10 mouse cellular contexts compared by ENCODE assay signal in the genomic region with DNA sequence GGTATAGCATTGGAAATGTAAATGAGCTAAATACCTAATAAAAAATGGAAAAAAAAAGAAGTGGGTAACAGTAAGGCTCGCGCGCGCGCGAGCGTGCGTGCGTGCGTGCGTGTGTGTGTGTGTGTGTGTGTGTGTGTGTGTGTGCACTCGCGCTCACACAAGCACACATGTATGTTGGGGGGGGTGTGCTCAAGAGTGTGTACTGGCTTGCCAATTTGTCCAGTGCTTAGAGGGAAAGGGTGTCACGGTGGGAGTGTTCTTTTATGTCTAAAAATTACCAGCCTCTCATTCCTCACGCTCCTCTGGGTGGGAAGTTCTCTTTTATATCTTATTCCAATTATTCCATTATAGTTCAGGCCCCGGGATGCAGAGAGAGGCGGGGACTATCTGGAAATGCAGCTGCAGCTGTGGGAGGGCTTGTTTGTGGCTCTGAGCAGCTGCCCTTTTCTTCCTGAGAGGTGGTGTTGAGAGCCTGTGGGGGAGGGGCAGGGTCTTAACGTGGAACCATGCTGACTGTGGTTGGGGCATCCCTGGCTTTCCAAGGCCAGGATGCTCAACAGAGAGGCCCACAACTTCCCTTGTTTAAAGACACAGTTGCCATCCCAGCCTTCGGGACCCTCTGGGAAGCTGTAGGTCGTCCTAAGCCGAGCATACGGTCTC. TPM values are rescaled to one million over a fixed set of nuclear protein-coding genes. Genes with fewer than 3 reads are reported as not detected.
DNase-seq lines count a peak whose midpoint lies in the region; ATAC-seq lines count a peak whose summit lies in the region.
"Had no signal": no experiment of that assay in that cellular context is flagged by ENCODE, and none has a peak within 500 bp of the region (broad histone marks: within the 10 kb centered on the region; RNA-seq: fewer than 3 reads in every experiment).

No protein-coding gene starts in this region.

- H3K36me3 ChIP-seq in heart, embryonic 14.5 days (ENCODE audit: control insufficient read depth, insufficient read depth, low read length), result no peaks in the 10 kb centered on the region
- H3K36me3 ChIP-seq in forebrain, embryonic 14.5 days (ENCODE audit: control insufficient read depth, insufficient read depth, low read length), result no peaks in the 10 kb centered on the region
- no peaks in the 10 kb centered on the region; the same call in 1 of the 2 replicates for H3K36me3 ChIP-seq in midbrain, embryonic 11.5 days (ENCODE audit: control insufficient read depth, insufficient read depth, low read length)

- intact Hi-C loops in heart, postnatal 10 days (cut with DNase I), result no loop called here

- no peaks in the 10 kb centered on the region for H3K9me3 ChIP-seq in heart, embryonic 14.5 days (ENCODE audit: control insufficient read depth, low read length)
- H3K9me3 ChIP-seq in forebrain, embryonic 14.5 days (replicated peaks; ENCODE audit: control insufficient read depth, low read length), result no peaks in the 10 kb centered on the region
- no peaks in the 10 kb centered on the region for H3K9me3 ChIP-seq in midbrain, embryonic 11.5 days (ENCODE audit: control insufficient read depth, low read length)

- no peaks in the 10 kb centered on the region for H3K27me3 ChIP-seq in heart, embryonic 14.5 days (ENCODE audit: control insufficient read depth, insufficient read depth, low read length)
- no peaks in the 10 kb centered on the region for H3K27me3 ChIP-seq in forebrain, embryonic 14.5 days (replicated peaks; ENCODE audit: control insufficient read depth, insufficient read depth, low read length)
- no peaks in the 10 kb centered on the region for H3K27me3 ChIP-seq in midbrain, embryonic 11.5 days (ENCODE audit: control insufficient read depth, insufficient read depth, low read length)

- WGBS in heart, embryonic 14.5 days, result 62% methylated on average over 22 of the region's 22 CpGs
- WGBS in forebrain, embryonic 14.5 days, result 38% methylated on average over 22 of the region's 22 CpGs
- WGBS in midbrain, embryonic 11.5 days, result 51% methylated on average over 22 of the region's 22 CpGs

- DNase-seq in heart, postnatal 10 days, result no peak
- peak; percentile 53 for DNase-seq in Muller cell, postnatal 12 days (ENCODE audit: inconsistent ontology term)
- peak; percentile 88 for DNase-seq in forebrain, embryonic 14.5 days (ENCODE audit: low spot score)
- DNase-seq in midbrain, embryonic 11.5 days (ENCODE audit: low spot score, missing footprints), result peak; percentile 92
- DNase-seq in thymus, adult 18-20 months, result no peak
- DNase-seq in adrenal gland, adult 18-20 months (ENCODE audit: low spot score in 2 of 2), result no peak
- DNase-seq in gastrocnemius, postnatal 4 days (ENCODE audit: low spot score in 2 of 2), result no peak
- DNase-seq: cerebellum, adult 18-20 months; lung, adult 2 months had no signal

- peaks cover 3 to 6% of the 10 kb centered on the region in 2 experiments; a peak in 3 of 4 replicates for H3K4me1 ChIP-seq in heart, embryonic 14.5 days (ENCODE audit: control insufficient read depth in 2 of 2, insufficient read depth in 2 of 2, low read length in 2 of 2)
- peaks cover 27% of the 10 kb centered on the region for H3K4me1 ChIP-seq in forebrain, embryonic 14.5 days (ENCODE audit: control insufficient read depth, insufficient read depth, low read length)
- peaks cover 46% of the 10 kb centered on the region for H3K4me1 ChIP-seq in midbrain, embryonic 11.5 days (ENCODE audit: control insufficient read depth, insufficient read depth, low read length)

- peak overlapping the region; percentile 27; the same call in 1 of the 2 replicates for H3K4me2 ChIP-seq in heart, embryonic 14.5 days (ENCODE audit: low read length)
- peak overlapping the region; percentile 35 for H3K4me2 ChIP-seq in forebrain, embryonic 14.5 days (ENCODE audit: low read length)
- peak overlapping the region; percentile 24; the same call in 1 of the 2 replicates for H3K4me2 ChIP-seq in midbrain, embryonic 11.5 days

- H3K27ac ChIP-seq in heart, embryonic 14.5 days (replicated peaks in 1 of 2; ENCODE audit: control insufficient read depth in 1 of 2, insufficient read depth in 1 of 2, low read depth in 2 of 2, low read length in 2 of 2), result no peak overlapping the region
- H3K27ac ChIP-seq in forebrain, embryonic 14.5 days (ENCODE audit: low read depth, low read length), result peak overlapping the region; percentile 76
- H3K27ac ChIP-seq in midbrain, embryonic 11.5 days (ENCODE audit: low read depth, low read length), result peak overlapping the region; percentile 66

- H3K9ac ChIP-seq in heart, embryonic 14.5 days (ENCODE audit: low read length), result no peak overlapping the region
- H3K9ac ChIP-seq in forebrain, embryonic 14.5 days (ENCODE audit: low read length), result no peak overlapping the region
- no peak overlapping the region for H3K9ac ChIP-seq in midbrain, embryonic 11.5 days (ENCODE audit: low read length)

- ATAC-seq in heart, embryonic 14.5 days (ENCODE audit: insufficient number of reproducible peaks, insufficient read depth, low FRiP score, low read depth), result no peak
- ATAC-seq in forebrain, embryonic 14.5 days, result peak; percentile 86
- ATAC-seq in midbrain, embryonic 11.5 days (ENCODE audit: low FRiP score), result peak; percentile 88

- H3K4me3 ChIP-seq in heart, embryonic 14.5 days (ENCODE audit: control insufficient read depth in 1 of 2, insufficient read depth in 1 of 2, low read depth in 1 of 2, low read length in 2 of 2), result no peak overlapping the region
- no peak overlapping the region for H3K4me3 ChIP-seq in forebrain, embryonic 14.5 days (ENCODE audit: low read depth, low read length)
- no peak overlapping the region for H3K4me3 ChIP-seq in midbrain, embryonic 11.5 days (ENCODE audit: low read depth, low read length)

RNA-seq across cellular contexts. Expression of a gene that starts 23.4 kb away (rescaled TPM):
- polyA plus RNA-seq in heart, embryonic 14.5 days (2014; fragmentation: Nextera tagmentation; extraction: Ambion mirVana), result 1.1 and 1.9 TPM in 2 replicates
- 1 to 10 TPM; 1.3 to 1.5 TPM for total RNA-seq in heart, postnatal 10 days (2021)
- polyA plus RNA-seq in forebrain, embryonic 14.5 days (2014; fragmentation: Nextera tagmentation; extraction: Ambion mirVana), result 10.5 and 13.7 TPM in 2 replicates
- 31.1 and 31.7 TPM in 2 replicates for polyA plus RNA-seq in midbrain, embryonic 11.5 days (2014; fragmentation: Nextera tagmentation; extraction: Ambion mirVana)
- total RNA-seq in adrenal gland, adult 18-20 months (2021), result 1 to 10 TPM in 1 of 2 experiments, under 1 TPM in 1; 0.43 to 9.0 TPM
- total RNA-seq in gastrocnemius, postnatal 4 days (2021), result 1 to 10 TPM; 6.8 to 7.2 TPM

Comparison
In these comparisons a context has a peak if more than half of its experiments do, and no peak if none do; other contexts are left out.
1. H3K27ac ChIP-seq: peak in forebrain, embryonic 14.5 days (single experiment) and midbrain, embryonic 11.5 days (single experiment); none in heart, embryonic 14.5 days (0 of 2).
2. DNase-seq: peak in Muller cell, postnatal 12 days (single experiment), forebrain, embryonic 14.5 days (single experiment) and midbrain, embryonic 11.5 days (single experiment); none in heart, postnatal 10 days (0 of 2), thymus, adult 18-20 months (0 of 2), adrenal gland, adult 18-20 months (0 of 2) and gastrocnemius, postnatal 4 days (0 of 2).
3. Peak in every context shown above with its lines, with median percentiles within 50 percentile points of each other: H3K4me2 ChIP-seq.